Mouse (Mus musculus): ENCODE measurements around the gene Tomm20.

DNA sequence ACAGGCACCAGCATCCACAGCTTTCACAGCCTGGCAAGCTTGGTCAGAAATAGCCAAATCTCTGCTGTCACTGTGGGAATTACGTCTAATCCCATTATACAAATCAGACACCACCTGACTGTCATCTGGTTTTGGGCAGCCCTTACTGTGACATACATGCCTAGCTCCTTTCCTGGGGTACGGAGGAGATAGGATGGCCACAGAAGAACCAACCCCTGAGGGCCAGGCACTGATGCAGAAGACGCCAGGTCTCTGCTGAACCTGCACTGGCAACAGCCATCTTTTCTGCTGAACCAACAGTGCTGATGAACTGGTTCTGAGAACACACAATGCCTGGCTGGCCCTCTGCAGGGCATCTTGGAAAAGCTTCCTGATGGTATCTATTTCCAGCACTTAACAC is 8.3 kb downstream of the Tomm20 start:
- TF ChIP-seq POLR2A (IDR thresholded peaks at IDR 0.05; ENCODE audit: borderline replicate concordance, low read depth, low read length) (no peak), CTCF (IDR thresholded peaks at IDR 0.05; ENCODE audit: low read depth, low read length) (no peak)
